Mouse (Mus musculus) testis, adult 2 months (tissue): ENCODE data around the gene Abi3.

Experiments
- CTCF ChIP-seq: fragments of 200-500 bp; IDR thresholded peaks from 2 replicates; pipeline ENCODE4 v1.5.1; 2012; ENCODE audit warnings: low read depth, mild to moderate bottlenecking, inconsistent platforms, low read length, moderate library complexity; ENCODE audit not compliant: control insufficient read depth, insufficient read depth, insufficient replicate concordance
- POLR2A ChIP-seq: fragments of 200-500 bp; IDR thresholded peaks from 2 replicates; pipeline ENCODE4 v1.6.1; 2012; ENCODE audit warnings: low read depth, mild to moderate bottlenecking, inconsistent platforms, low read length, moderate library complexity; ENCODE audit not compliant: control insufficient read depth

GRCm38 (mm10) chr11:95828181-95828964, 13.9 kb downstream of the Abi3 start:
- TF ChIP-seq POLR2A (no peak), CTCF (no peak)
